Comparison of ENCODE assay signal across 8 mouse cellular contexts in the genomic region with DNA sequence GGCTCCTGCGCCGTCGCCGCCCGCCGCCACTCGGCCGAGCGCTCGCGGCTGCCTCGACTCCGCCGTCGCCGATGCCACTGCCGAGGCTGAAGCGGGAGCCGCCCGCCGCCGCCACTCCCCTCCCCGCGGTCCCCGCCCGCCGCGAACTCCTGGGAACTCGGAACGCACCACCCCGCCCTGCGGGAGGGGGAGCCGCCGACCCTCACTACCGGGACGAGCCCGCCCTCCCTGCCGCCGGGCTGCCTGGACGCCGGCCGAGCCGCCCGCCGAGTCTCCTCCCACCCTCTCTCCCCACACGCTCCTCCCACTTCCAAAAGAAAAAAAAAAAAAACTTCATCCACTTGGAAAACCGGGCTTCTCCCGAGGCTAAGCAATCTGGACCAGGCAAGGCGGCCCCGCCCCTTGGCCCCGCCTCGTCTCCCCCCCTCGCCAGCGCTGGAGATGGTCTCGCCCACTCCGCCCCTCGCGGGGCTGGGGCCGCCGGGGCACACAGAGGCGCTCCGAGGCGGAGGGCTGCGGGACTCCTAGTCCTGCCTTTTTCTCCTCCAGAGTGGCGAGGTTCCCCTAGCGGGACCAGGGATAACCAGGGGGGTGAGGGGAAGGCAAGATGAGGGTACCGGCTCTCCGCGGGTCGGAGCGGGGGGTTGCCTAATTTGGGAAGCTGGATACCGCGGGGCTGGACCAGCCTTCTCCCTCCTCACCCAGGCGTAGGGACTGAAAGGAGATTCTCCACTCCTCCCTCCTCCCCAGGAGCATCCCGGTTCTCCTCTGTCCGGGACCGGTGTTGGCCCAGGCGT. TPM values are rescaled to one million over a fixed set of nuclear protein-coding genes. Genes with fewer than 3 reads are reported as not detected.
DNase-seq lines count a peak whose midpoint lies in the region; ATAC-seq and TF ChIP-seq lines count a peak whose summit lies in the region.

No protein-coding gene starts in this region.

- peak overlapping the region; percentile 92 for H3K27ac ChIP-seq in liver, postnatal 0 days (ENCODE audit: low read depth)
- peak overlapping the region; percentile 89 for H3K27ac ChIP-seq in olfactory bulb, adult 2 months (ENCODE audit: insufficient read depth, low read depth, low read length)
- H3K27ac ChIP-seq in thymus, adult 2 months (ENCODE audit: control insufficient read depth, insufficient read depth, low read length), result no peak overlapping the region

- ATAC-seq in liver, postnatal 0 days, result peak; percentile 87

- H3K9ac ChIP-seq in liver, postnatal 0 days (replicated peaks), result peak overlapping the region; percentile 69

- DNase-seq in ES-CJ7 (ENCODE audit: low read depth, low spot score), result peak; percentile 90
- peak; percentile 93 to 96 for DNase-seq in cerebellum, adult 18-20 months
- DNase-seq in forelimb bud, embryonic 11.5 days (ENCODE audit: low read depth, low spot score), result peak; percentile 94
- DNase-seq in heart, postnatal 4 days, result peak; percentile 95
- peak; percentile 90 to 93 for DNase-seq in layer of hippocampus, adult 18-20 months (ENCODE audit: low spot score in 2 of 2)
- peak; percentile 89 for DNase-seq in liver, postnatal 0 days
- DNase-seq in thymus, adult 2 months, result peak; percentile 87

- peaks cover 27% of the 10 kb centered on the region for H3K27me3 ChIP-seq in liver, postnatal 0 days (ENCODE audit: insufficient read depth, low read length)
- H3K27me3 ChIP-seq in thymus, adult 2 months (ENCODE audit: control insufficient read depth, insufficient read depth, low read length), result peaks cover 19% of the 10 kb centered on the region

- under 1% methylated on average over 45 of the region's 78 CpGs for WGBS in liver, postnatal 0 days (ENCODE audit: insufficient replicate concordance)
- WGBS in olfactory bulb, adult 2 months, result under 1% methylated on average over 77 of the region's 78 CpGs
- WGBS in thymus, adult 2 months, result under 1% methylated on average over 76 of the region's 78 CpGs

- no peak for TF ChIP-seq EP300 in liver, postnatal 0 days (IDR thresholded peaks at IDR 0.05; ENCODE audit: low read depth)

- H3K9me3 ChIP-seq in liver, postnatal 0 days (ENCODE audit: low read length), result no peaks in the 10 kb centered on the region

- peak overlapping the region; percentile 69 for H3K4me3 ChIP-seq in liver, postnatal 0 days (ENCODE audit: low read depth, low read length)
- peak overlapping the region; percentile 79 for H3K4me3 ChIP-seq in olfactory bulb, adult 2 months (ENCODE audit: insufficient read depth, low read depth, low read length)
- peak overlapping the region; percentile 60 for H3K4me3 ChIP-seq in thymus, adult 2 months (ENCODE audit: control insufficient read depth, insufficient read depth, low read length)

- H3K4me2 ChIP-seq in liver, postnatal 0 days (ENCODE audit: low read depth, low read length), result peak overlapping the region; percentile 76

- H3K36me3 ChIP-seq in liver, postnatal 0 days (replicated peaks; ENCODE audit: insufficient read depth, low read length), result no peaks in the 10 kb centered on the region
- H3K36me3 ChIP-seq in thymus, adult 2 months (ENCODE audit: control insufficient read depth, insufficient read depth, low read length), result no peaks in the 10 kb centered on the region

- no peak for TF ChIP-seq CTCF in liver, postnatal 0 days (IDR thresholded peaks at IDR 0.05; ENCODE audit: low read depth)
- peak; percentile 5; the same call in 1 of the 2 replicates for TF ChIP-seq CTCF in olfactory bulb, adult 2 months (IDR thresholded peaks at IDR 0.05; ENCODE audit: insufficient read depth, low read depth, low read length)
- no peak for TF ChIP-seq CTCF in thymus, adult 2 months (IDR thresholded peaks at IDR 0.05; ENCODE audit: borderline replicate concordance, control insufficient read depth, extremely low read depth, insufficient read depth, low read length, poor library complexity)

- no peaks in the 10 kb centered on the region for H3K4me1 ChIP-seq in liver, postnatal 0 days (ENCODE audit: insufficient read depth)
- H3K4me1 ChIP-seq in olfactory bulb, adult 2 months (ENCODE audit: control insufficient read depth, insufficient read depth, low read length), result peaks cover 3% of the 10 kb centered on the region; the same call in 1 of the 2 replicates
- H3K4me1 ChIP-seq in thymus, adult 2 months (replicated peaks; ENCODE audit: control insufficient read depth, insufficient read depth, low read length), result peaks cover 14% of the 10 kb centered on the region

- peak; percentile 90 for TF ChIP-seq POLR2A in olfactory bulb, adult 2 months (IDR thresholded peaks at IDR 0.05; ENCODE audit: insufficient read depth, low read depth, low read length)
- no peak for TF ChIP-seq POLR2A in thymus, adult 2 months (IDR thresholded peaks at IDR 0.05; ENCODE audit: control insufficient read depth, extremely low read depth, insufficient read depth, low read length, poor library complexity)

RNA-seq across cellular contexts. Expression of a gene that starts 1.2 kb away (rescaled TPM):
- total RNA-seq in heart, postnatal 4 days (2021), result 10 to 100 TPM; 25.4 to 28.8 TPM
- 10 to 100 TPM; 44.3 to 48.5 TPM for total RNA-seq in layer of hippocampus, adult 18-20 months (2021)
- 16.3 and 18.6 TPM in 2 replicates for polyA plus RNA-seq in liver, postnatal 0 days (2015; fragmentation: Nextera tagmentation; extraction: Ambion mirVana)
- not detected in 2 replicates for polyA plus RNA-seq in olfactory bulb, adult 2 months (2012; ENCODE audit: insufficient read depth, insufficient read length, low replicate concordance, missing spikeins)
- 0.94 and 1.5 TPM in 2 replicates for polyA plus RNA-seq in thymus, adult 2 months (2012; rRNA removed)
